Mouse (Mus musculus): ENCODE data around the gene Mrps7. TPM values are rescaled to one million over a fixed set of nuclear protein-coding genes. Genes with fewer than 3 reads are reported as not detected.

The Mrps7 gene
- 40.7 and 42.9 TPM in 2 replicates for polyA plus RNA-seq (2012; rRNA removed)

- peak; percentile 52 to 84 for DNase-seq (ENCODE audit: extremely low spot score in 1 of 2, low spot score in 1 of 2)
Observed at GRCm38 (mm10) chr11:115603476-115604303, at the start of gene Mrps7, which contains the start of gene Gga3. TSS of gene Mrps7 (plus strand) at chr11:115603925. TSS of gene Gga3 (minus strand) at chr11:115604051.

GRCm38 (mm10) chr11:115555717-115556116, 48.0 kb upstream of the Mrps7 start:
- DNase-seq (ENCODE audit: extremely low spot score in 1 of 2, low spot score in 1 of 2): no peak

- DNase-seq (ENCODE audit: extremely low spot score in 1 of 2, low spot score in 1 of 2): no peak
Observed at GRCm38 (mm10) chr11:115563406-115563805, 40.3 kb upstream of the Mrps7 start.

- DNase-seq (ENCODE audit: extremely low spot score in 1 of 2, low spot score in 1 of 2): peak; percentile 92 to 98
Observed at GRCm38 (mm10) chr11:115564064-115564809, 39.5 kb upstream of the Mrps7 start, which contains the start of gene Nup85. TSS of gene Nup85 (plus strand) at chr11:115564434.

GRCm38 (mm10) chr11:115564961-115565360, 38.8 kb upstream of the Mrps7 start:
- DNase-seq (ENCODE audit: extremely low spot score in 1 of 2, low spot score in 1 of 2): no peak

GRCm38 (mm10) chr11:115579080-115579479, 24.6 kb upstream of the Mrps7 start:
- no peak for DNase-seq (ENCODE audit: extremely low spot score in 1 of 2, low spot score in 1 of 2)

GRCm38 (mm10) chr11:115582913-115583606, 20.7 kb upstream of the Mrps7 start:
- no peak for DNase-seq (ENCODE audit: extremely low spot score in 1 of 2, low spot score in 1 of 2)

- no peak for DNase-seq (ENCODE audit: extremely low spot score in 1 of 2, low spot score in 1 of 2)
Observed at GRCm38 (mm10) chr11:115584376-115585073, 19.2 kb upstream of the Mrps7 start.

- no peak for DNase-seq (ENCODE audit: extremely low spot score in 1 of 2, low spot score in 1 of 2)
Observed at GRCm38 (mm10) chr11:115585573-115586100, 18.1 kb upstream of the Mrps7 start.

GRCm38 (mm10) chr11:115586403-115586802, 17.3 kb upstream of the Mrps7 start:
- no peak for DNase-seq (ENCODE audit: extremely low spot score in 1 of 2, low spot score in 1 of 2)

GRCm38 (mm10) chr11:115587984-115588383, 15.7 kb upstream of the Mrps7 start:
- DNase-seq (ENCODE audit: extremely low spot score in 1 of 2, low spot score in 1 of 2): no peak

GRCm38 (mm10) chr11:115590526-115591075, 13.1 kb upstream of the Mrps7 start:
- no peak for DNase-seq (ENCODE audit: extremely low spot score in 1 of 2, low spot score in 1 of 2)

GRCm38 (mm10) chr11:115595209-115595608, 8.5 kb upstream of the Mrps7 start:
- DNase-seq (ENCODE audit: extremely low spot score in 1 of 2, low spot score in 1 of 2): no peak

GRCm38 (mm10) chr11:115598309-115598708, 5.4 kb upstream of the Mrps7 start:
- no peak for DNase-seq (ENCODE audit: extremely low spot score in 1 of 2, low spot score in 1 of 2)

- DNase-seq (ENCODE audit: extremely low spot score in 1 of 2, low spot score in 1 of 2): peak in 1 of 2 experiments; percentile 63
Observed at GRCm38 (mm10) chr11:115599722-115600121, 4.0 kb upstream of the Mrps7 start.

- no peak for DNase-seq (ENCODE audit: extremely low spot score in 1 of 2, low spot score in 1 of 2)
Observed at GRCm38 (mm10) chr11:115600743-115601142, 3.0 kb upstream of the Mrps7 start.

GRCm38 (mm10) chr11:115601174-115601573, 2.6 kb upstream of the Mrps7 start:
- no peak for DNase-seq (ENCODE audit: extremely low spot score in 1 of 2, low spot score in 1 of 2)

- DNase-seq (ENCODE audit: extremely low spot score in 1 of 2, low spot score in 1 of 2): peak in 1 of 2 experiments; percentile 29
Observed at GRCm38 (mm10) chr11:115603128-115603475, 623 bp upstream of the Mrps7 start.

GRCm38 (mm10) chr11:115604304-115604696, 575 bp downstream of the Mrps7 start:
- DNase-seq (ENCODE audit: extremely low spot score in 1 of 2, low spot score in 1 of 2): no peak

- DNase-seq (ENCODE audit: extremely low spot score in 1 of 2, low spot score in 1 of 2): no peak
Observed at GRCm38 (mm10) chr11:115606733-115607132, 3.0 kb downstream of the Mrps7 start.

All from frontal cortex, adult 2 months (tissue).